Mouse (Mus musculus): ENCODE data around the gene Msrb1. TPM values are rescaled to one million over a fixed set of nuclear protein-coding genes. Genes with fewer than 3 reads are reported as not detected.
"Not testable (repeated sequence)": the region's sequence is repeated elsewhere in the genome, so short reads cannot be mapped to it uniquely, and the experiment has no call there.

The Msrb1 gene
- total RNA-seq, 1 experiment from 2014 or later = 33.6 TPM

DNA sequence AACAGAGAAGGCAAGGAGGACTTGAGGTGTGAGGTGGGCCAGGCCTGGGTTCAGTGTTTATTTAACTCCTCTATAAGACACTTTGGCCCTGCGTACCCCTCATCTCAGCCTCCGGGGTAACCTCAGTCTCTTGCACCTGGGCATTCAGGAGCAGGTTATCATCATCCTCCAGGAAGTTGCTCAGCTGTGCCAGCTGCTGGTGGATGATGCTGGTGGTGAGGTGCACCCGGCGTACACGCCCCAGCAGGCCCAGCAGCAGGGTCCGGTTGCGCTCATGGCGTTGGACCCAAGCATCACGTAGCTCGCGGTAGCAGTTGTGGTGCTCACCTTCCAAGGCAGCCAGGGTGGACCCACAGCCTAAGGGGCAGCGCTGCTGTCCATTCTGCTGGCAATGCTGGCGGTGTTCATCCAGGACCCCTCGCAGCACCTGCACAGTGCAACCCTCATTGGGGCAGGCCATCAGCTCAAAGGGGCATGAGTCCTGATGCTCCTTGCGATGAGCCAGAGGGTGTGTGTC lies 20.2 kb upstream of the Msrb1 start:
- ATAC-seq (replicated peaks in 1 of 2; ENCODE audit: insufficient read depth in 1 of 2, low FRiP score in 2 of 2, low TSS enrichment in 1 of 2, low read depth in 1 of 2, poor library complexity in 2 of 2, severe bottlenecking in 2 of 2) = no peak

DNA sequence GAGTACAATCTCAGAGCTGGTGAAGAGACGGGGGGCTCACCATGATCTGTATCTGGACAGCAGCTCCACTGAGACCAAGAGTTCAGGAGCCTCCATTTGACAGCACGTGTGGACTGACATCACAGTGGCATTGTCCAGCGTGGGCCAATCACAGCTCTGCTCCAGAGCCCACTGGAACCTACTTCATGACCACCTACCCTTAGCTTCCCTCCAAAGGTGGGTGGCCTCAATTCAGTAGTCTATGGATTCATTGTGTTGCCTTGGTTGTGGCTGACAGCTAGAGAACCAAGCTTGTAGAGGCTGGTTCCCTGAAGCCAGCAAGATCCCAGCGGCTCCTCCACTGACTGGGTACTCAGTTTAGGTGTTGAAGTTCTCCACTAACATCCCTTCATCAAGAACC lies 18.5 kb upstream of the Msrb1 start, which contains the start of the genes Rnf151 and Rps2:
Gene Rnf151 (minus strand): TSS at position 121 of the 400 bp plus-strand sequence.
Gene Rps2 (plus strand): TSS at position 174 of the 400 bp plus-strand sequence.
- ATAC-seq (replicated peaks in 1 of 2; ENCODE audit: insufficient read depth in 1 of 2, low FRiP score in 2 of 2, low TSS enrichment in 1 of 2, low read depth in 1 of 2, poor library complexity in 2 of 2, severe bottlenecking in 2 of 2) = no peak

DNA sequence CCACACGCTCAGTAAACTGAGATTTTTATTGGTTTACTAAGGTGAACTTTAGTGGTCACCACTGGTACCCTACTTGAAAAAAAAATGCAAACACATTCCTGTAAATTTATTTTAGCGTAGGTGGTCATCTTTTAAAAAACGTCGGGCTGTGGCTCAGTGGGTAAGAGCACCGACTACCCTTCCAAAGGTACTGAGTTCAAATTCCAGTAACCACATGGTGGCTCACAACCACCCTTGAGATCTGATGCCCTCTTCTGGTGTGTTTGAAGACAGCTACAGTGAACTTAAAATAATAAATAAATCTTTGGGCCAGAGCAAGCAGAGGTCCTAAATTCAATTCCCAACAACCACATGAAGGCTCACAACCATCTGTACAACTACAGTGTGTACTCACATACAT lies 17.5 kb upstream of the Msrb1 start:
- not testable (repeated sequence) for ATAC-seq (replicated peaks in 1 of 2; ENCODE audit: insufficient read depth in 1 of 2, low FRiP score in 2 of 2, low TSS enrichment in 1 of 2, low read depth in 1 of 2, poor library complexity in 2 of 2, severe bottlenecking in 2 of 2)

DNA sequence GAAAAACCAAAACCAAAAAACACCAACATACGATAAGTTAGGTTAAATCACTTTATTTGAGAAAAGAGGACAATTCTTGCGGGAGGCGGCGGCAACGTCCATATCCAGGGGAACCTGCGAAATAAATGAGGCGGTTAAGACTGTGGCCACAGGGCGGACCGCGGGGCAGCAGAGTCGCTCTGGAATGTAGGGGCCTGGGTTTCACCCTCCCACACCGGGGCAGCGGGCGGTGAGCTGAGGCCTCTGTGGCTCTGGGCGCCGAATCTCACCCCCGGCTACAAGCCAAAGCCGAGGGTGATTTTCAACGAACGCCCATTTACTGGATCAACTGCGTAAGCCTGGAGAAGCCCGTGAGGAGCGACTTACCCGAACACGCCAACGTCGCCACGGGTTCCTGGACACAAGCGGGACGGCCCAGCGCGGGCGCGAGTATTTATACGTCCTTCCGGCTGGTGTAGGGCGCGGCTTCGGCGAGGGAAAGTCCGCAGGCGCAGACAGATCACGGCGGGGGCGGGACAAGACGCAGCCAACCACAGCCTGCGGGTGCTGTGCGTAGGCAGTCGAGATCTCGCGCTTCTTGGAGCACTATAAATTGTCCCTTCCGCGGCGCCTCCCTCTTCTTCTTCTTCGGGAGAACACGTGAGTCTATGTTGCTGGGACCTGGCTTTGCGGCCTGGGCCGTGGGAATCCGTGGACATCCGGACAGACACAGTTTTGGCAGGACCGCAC lies 16.8 kb upstream of the Msrb1 start:
- peak; percentile 82 to 88 for ATAC-seq (replicated peaks in 1 of 2; ENCODE audit: insufficient read depth in 1 of 2, low FRiP score in 2 of 2, low TSS enrichment in 1 of 2, low read depth in 1 of 2, poor library complexity in 2 of 2, severe bottlenecking in 2 of 2)

DNA sequence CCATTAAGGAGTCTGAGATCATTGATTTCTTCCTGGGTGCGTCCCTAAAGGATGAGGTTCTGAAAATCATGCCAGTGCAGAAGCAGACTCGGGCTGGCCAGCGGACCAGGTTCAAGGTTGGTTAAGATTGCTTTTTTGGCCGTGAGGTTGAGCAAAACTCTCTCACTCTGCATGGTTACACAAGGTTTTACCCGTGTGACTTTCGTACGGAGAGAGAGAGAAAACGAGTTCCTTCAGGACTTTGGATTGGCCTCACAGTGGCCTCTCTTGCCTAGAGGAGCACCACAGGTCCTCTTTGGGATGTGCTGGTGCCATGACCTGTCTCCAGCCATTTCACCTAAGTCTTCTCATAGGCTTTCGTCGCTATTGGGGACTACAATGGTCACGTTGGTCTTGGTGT lies 15.8 kb upstream of the Msrb1 start:
- ATAC-seq (replicated peaks in 1 of 2; ENCODE audit: insufficient read depth in 1 of 2, low FRiP score in 2 of 2, low TSS enrichment in 1 of 2, low read depth in 1 of 2, poor library complexity in 2 of 2, severe bottlenecking in 2 of 2) = not testable (repeated sequence)

DNA sequence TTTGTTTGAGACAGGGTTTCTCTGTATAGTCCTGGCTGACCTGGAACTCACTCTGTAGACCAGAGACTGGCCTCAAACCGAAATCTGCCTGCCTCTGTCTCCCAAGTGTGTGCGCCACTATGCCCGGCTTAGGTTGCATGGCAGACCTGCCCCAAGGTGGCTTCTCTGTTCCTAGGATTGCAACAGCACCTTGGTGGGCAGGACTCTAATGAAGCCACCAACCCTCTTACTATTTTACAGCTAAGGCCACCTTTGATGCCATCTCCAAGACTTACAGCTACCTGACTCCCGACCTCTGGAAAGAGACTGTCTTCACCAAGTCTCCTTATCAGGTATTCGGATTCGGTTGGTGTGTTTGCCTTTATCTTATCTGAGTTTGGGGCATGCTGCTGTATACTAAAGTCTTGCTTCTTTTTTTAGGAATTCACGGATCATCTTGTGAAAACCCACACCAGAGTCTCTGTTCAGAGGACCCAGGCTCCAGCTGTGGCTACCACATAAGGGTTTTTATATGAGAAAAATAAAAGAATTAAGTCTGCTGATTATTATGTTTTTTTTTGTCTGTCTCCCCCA lies 15.0 kb upstream of the Msrb1 start:
- not testable (repeated sequence) for ATAC-seq (replicated peaks in 1 of 2; ENCODE audit: insufficient read depth in 1 of 2, low FRiP score in 2 of 2, low TSS enrichment in 1 of 2, low read depth in 1 of 2, poor library complexity in 2 of 2, severe bottlenecking in 2 of 2)

DNA sequence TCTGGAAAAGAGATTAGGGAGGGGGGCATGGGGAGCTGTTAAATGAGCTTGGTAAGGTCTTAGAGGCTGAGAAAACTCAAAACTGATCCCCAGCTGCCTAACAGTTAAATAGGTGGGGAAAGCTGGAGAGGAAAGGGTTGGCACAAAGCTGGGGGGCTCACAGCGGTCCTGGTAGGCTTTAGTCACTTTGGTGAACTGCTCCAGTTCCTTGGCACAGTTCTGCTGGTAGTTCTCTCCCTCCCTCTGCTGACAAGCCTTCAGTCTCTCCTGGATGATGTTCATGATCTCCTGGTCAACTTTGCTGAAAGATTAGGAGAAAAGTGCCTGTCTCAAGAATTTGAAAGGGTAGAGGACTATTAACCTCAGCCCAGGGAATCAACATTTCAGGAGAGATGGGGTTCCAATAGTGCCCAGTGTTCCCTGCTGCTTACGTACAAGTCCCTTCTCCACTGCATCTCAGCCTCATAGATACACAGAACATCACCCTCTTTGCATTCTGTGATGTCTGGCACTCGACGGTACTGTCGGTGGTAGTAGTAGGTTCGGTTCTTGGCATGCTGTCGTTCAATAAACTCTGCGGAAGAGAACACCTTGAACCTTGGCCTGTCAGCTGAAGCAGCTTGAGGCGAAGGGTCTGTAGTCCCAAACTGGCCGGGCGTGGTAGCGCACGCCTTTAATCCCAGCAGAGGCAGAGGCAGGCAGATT lies 14.1 kb upstream of the Msrb1 start:
- no peak for ATAC-seq (replicated peaks in 1 of 2; ENCODE audit: insufficient read depth in 1 of 2, low FRiP score in 2 of 2, low TSS enrichment in 1 of 2, low read depth in 1 of 2, poor library complexity in 2 of 2, severe bottlenecking in 2 of 2)

DNA sequence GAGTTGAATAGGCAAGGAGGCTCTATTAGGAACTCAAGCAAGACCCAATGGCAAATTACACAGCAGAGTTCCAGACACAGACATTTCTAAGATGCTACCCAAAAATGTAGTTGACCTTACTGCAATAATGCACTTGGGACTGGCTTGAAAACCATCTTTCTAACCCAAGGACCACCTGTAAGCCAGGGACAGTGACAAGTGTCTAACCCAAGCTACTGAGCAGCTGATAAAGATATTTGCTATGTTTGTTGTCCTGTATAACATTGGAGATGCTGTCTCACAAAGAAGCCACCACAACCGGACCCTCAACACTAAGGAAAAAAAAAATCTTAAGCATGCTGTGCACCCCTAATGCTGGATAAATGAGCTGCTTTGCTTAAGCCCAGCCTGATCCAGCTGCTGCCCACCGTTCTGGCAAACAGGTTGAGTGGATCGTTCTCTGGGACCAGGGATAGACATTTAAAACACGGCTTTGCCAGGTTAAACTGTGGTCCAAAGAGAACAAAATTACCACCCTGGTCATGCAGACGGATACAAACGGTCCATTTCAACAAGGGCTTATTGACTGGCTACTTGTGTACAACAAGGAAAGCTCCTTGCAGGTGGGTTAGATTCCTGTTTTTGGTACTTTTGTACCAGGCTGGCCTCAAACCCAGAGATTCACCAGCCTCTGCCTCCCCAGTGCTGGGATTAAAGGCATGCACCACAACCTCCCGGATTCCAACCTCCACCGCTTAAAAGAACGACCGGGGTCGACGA lies 13.1 kb upstream of the Msrb1 start:
- ATAC-seq (replicated peaks in 1 of 2; ENCODE audit: insufficient read depth in 1 of 2, low FRiP score in 2 of 2, low TSS enrichment in 1 of 2, low read depth in 1 of 2, poor library complexity in 2 of 2, severe bottlenecking in 2 of 2) = no peak

DNA sequence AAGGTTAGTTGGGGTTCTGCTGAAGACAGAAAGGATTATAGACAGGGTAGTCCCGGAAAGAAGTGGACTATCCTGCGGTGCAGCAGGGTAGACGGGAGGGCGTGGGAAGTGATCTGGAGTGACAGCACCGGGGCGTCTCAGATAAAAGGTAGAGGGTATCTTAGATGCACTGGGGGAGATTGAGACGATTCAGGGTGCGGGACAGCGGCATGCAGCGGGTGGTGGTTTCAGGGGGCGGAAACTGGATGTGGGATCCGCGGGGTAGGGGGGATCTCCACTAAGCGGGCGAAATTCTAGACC lies 12.6 kb upstream of the Msrb1 start:
- peak in 1 of 2 experiments; percentile 1; a peak in 1 of 4 replicates for ATAC-seq (replicated peaks in 1 of 2; ENCODE audit: insufficient read depth in 1 of 2, low FRiP score in 2 of 2, low TSS enrichment in 1 of 2, low read depth in 1 of 2, poor library complexity in 2 of 2, severe bottlenecking in 2 of 2)

DNA sequence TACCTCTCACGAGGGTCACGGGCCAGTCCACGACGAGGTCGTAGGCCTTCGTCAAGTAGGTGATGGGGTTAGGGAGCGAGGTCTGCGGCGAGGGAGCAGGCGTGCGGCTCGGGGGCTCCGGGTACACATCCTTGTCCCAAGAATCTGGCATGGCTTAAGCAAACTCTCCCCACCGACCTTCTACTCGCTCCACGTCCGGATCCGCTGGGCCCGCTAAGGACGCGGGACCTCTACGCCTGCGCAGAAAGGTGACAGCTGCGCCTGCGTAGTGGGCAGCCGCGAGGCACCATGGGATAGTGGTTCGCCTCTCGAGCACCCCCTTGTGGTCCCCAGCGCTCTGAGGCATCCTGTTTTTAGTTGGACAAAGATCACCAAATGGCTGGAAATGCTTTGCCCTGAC lies 12.3 kb upstream of the Msrb1 start, which contains the start of gene Ndufb10:
Gene Ndufb10 (minus strand): TSS at position 295 of the 400 bp plus-strand sequence.
- peak; percentile 75 to 76 for ATAC-seq (replicated peaks in 1 of 2; ENCODE audit: insufficient read depth in 1 of 2, low FRiP score in 2 of 2, low TSS enrichment in 1 of 2, low read depth in 1 of 2, poor library complexity in 2 of 2, severe bottlenecking in 2 of 2)

DNA sequence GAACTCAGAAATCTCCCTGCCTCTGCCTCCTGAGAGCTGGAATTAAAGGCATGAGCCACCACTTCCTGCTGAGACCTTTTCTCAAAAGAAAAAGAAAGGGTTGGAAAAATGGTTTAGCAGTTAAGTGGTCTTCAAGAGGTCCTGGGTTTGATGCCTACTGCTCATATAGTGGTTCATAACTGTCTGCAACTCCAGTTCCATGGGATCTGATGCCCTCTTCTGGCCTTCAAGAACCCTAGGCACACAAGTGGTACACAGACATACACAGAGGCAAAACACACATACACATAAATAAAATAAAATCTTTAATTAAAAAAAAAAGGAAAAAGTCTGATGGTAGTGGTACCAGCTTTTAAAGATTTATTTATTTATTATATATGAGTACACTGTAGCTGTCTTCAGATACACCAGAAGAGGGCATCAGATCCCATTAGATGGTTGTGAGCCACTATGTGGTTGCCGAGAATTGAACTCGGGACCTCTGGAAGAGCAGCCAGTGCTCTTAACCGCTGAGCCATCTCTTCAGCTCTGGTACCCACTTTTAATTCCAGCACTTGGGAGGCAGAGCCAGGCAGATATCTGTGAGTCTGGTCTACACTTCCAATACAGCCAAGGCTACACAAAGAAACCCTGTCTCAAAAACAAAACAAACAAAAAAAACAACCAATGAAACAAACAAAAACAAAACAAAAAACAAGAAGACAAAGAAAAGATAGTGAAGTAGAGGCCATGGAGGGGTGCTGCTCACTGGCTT lies 10.6 kb upstream of the Msrb1 start:
- no peak for ATAC-seq (replicated peaks in 1 of 2; ENCODE audit: insufficient read depth in 1 of 2, low FRiP score in 2 of 2, low TSS enrichment in 1 of 2, low read depth in 1 of 2, poor library complexity in 2 of 2, severe bottlenecking in 2 of 2)

DNA sequence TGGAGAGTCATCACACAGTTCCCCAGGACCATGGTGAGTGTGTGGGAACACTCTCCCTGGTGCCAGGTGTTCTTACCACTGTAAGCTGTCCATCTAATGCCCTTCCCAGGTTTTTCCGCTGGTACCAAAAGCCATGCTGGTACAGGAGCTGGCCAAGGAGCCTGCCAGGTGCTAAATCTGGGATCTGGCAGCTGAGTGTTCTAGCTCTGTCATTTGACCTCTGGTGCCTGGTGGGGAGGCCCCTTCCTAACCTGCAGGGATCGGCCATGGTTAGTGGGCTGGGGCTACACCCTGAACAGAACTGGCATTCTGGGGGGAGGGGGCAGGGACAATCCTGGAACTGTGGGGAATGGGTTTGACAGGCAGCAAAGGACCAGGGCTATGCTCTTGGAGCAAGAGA lies 8.8 kb upstream of the Msrb1 start, which contains the start of gene Rpl3l:
Gene Rpl3l (plus strand): TSS at position 203 of the 400 bp plus-strand sequence.
- no peak for ATAC-seq (replicated peaks in 1 of 2; ENCODE audit: insufficient read depth in 1 of 2, low FRiP score in 2 of 2, low TSS enrichment in 1 of 2, low read depth in 1 of 2, poor library complexity in 2 of 2, severe bottlenecking in 2 of 2)

DNA sequence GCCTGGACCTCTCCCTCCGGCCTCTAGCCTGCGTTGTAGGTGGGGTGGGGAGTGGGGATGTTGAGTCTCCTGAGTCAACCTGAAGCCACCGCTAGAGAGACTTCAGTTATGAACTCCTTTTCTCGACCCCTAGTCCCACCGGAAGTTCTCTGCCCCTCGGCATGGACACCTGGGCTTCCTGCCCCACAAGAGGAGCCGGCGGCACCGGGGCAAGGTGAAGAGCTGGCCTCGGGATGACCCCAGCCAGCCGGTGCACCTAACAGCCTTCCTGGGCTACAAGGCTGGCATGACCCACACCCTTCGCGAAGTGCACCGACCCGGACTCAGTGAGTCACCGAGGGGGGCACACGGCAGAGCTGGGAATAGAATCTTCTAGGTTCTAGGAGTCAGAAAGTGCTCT lies 8.3 kb upstream of the Msrb1 start:
- ATAC-seq (replicated peaks in 1 of 2; ENCODE audit: insufficient read depth in 1 of 2, low FRiP score in 2 of 2, low TSS enrichment in 1 of 2, low read depth in 1 of 2, poor library complexity in 2 of 2, severe bottlenecking in 2 of 2) = no peak

DNA sequence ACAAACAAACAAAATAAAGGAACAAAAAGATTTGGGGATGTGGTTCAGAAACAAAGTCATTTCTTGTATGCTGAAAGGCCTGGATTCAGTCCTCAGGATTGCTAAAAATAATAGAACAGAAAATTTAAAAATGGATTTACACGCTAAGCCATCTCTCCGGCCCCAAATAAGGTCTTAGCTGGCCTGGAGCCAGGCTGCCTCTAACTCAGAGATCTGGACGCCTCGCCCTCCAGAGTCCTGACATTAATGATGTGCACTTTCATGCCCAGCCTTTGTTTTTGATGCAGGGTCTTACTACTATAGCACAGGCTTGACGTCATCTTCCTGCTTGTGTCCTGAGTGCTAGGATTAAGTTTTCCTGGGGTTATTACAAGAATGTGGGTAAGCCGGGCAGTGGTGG lies 7.4 kb upstream of the Msrb1 start:
- ATAC-seq (replicated peaks in 1 of 2; ENCODE audit: insufficient read depth in 1 of 2, low FRiP score in 2 of 2, low TSS enrichment in 1 of 2, low read depth in 1 of 2, poor library complexity in 2 of 2, severe bottlenecking in 2 of 2) = no peak

DNA sequence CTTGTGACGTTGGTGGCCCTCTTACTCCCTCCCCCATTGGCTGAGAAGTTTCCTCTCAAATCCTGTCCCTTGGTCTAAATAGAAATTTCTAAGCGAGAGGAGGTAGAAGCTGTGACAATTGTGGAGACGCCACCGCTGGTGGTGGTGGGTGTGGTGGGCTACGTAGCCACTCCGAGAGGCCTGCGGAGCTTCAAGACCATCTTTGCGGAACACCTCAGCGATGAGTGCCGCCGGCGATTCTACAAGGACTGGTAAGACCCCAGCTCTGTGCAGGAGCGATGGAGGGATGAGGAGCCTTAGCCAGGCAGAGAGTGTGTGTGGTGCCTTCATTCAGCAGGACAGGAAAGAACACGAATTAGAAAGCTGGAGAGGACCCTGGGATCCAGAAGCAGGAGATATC lies 5.7 kb upstream of the Msrb1 start:
- ATAC-seq (replicated peaks in 1 of 2; ENCODE audit: insufficient read depth in 1 of 2, low FRiP score in 2 of 2, low TSS enrichment in 1 of 2, low read depth in 1 of 2, poor library complexity in 2 of 2, severe bottlenecking in 2 of 2) = no peak

DNA sequence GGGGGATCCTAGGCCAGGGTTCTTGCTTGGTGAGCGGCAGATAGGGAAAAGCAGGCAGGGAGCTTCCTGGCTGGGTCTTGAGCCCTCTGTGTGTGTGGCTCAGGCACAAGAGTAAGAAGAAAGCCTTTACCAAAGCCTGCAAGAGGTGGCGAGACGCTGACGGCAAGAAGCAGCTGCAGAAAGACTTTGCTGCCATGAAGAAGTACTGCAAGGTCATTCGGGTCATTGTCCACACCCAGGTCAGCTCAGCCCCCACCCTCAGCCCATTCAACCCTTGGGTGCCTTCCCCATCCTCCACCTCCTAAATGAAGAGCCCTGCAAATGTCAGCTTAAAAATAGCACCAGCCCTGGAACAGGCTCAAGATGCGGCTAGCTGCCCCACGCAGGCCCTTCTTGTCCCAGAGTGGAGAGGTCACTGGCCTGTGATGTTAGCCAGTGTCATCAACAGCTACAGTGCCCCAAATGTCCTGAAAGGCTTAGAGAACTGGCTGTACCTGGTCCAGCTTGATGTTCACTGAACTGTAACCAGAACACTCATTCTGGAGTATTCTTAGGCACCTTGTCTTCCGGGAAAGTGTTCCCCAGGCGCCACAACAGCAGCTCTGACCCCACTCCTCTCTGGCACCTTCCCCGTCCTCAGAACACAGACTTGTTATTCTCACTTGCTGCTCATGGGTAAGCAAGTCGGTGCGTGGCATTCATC lies 4.1 kb upstream of the Msrb1 start:
- ATAC-seq (replicated peaks in 1 of 2; ENCODE audit: insufficient read depth in 1 of 2, low FRiP score in 2 of 2, low TSS enrichment in 1 of 2, low read depth in 1 of 2, poor library complexity in 2 of 2, severe bottlenecking in 2 of 2) = no peak

Data from hematopoietic stem cell, adult 5-6 weeks (primary cell).